Mouse (Mus musculus): ENCODE measurements at regions not wholly inside any gene's neighbourhood (a gene's known extent, or its start where the extent isn't known, plus 50 kb on each side); places are given as distances from the start of the nearest gene placed in this dataset.

GRCm38 (mm10) chr13:99572381-99572780, 56.0 kb upstream of the Map1b start:
- TF ChIP-seq EP300 (IDR thresholded peaks at IDR 0.05; ENCODE audit: low read depth) (no peak), CTCF (IDR thresholded peaks at IDR 0.05; ENCODE audit: low read depth) (no peak)
